Mouse (Mus musculus) heart, embryonic 12.5 days (tissue): ENCODE results near the gene Apoc1. TPM values are rescaled to one million over a fixed set of nuclear protein-coding genes. Genes with fewer than 3 reads are reported as not detected.

Experiments
- ATAC-seq: fragments of 200-750 bp; cut with Nextera tagmentation; 2 replicates; pipeline ENCODE4 v1.8.0; 2017; ENCODE audit warnings: moderate TSS enrichment, moderate library complexity; ENCODE audit not compliant: insufficient number of reproducible peaks, low FRiP score
- H3K27ac ChIP-seq: fragments of 300-500 bp; sonication (generic); 2 replicates; pipeline ENCODE4 v1.5.1; 2016; ENCODE audit warnings: mild to moderate bottlenecking, moderate library complexity; ENCODE audit not compliant: poor library complexity, severe bottlenecking
- H3K27me3 ChIP-seq: fragments of 300-500 bp; sonication (generic); replicated peaks from 2 replicates; pipeline ENCODE4 v1.6.1; 2016; ENCODE audit warnings: mild to moderate bottlenecking, moderate library complexity
- H3K36me3 ChIP-seq: fragments of 300-500 bp; sonication (generic); 2 replicates; pipeline ENCODE4 v1.6.1; 2016; ENCODE audit warnings: mild to moderate bottlenecking, moderate library complexity
- H3K4me1 ChIP-seq: fragments of 300-500 bp; sonication (generic); replicated peaks from 2 replicates; pipeline ENCODE4 v1.6.1; 2016; ENCODE audit warnings: mild to moderate bottlenecking
- H3K4me2 ChIP-seq: fragments of 300-500 bp; sonication (generic); 2 replicates; pipeline ENCODE4 v1.6.1; 2016; ENCODE audit warnings: mild to moderate bottlenecking, moderate library complexity
- H3K4me3 ChIP-seq: fragments of 300-500 bp; sonication (generic); 2 replicates; pipeline ENCODE4 v1.5.1; 2016; ENCODE audit warnings: mild to moderate bottlenecking
- H3K9ac ChIP-seq: fragments of 300-500 bp; sonication (generic); 2 replicates; pipeline ENCODE4 v1.6.1; 2016; ENCODE audit warnings: mild to moderate bottlenecking, moderate library complexity
- H3K9me3 ChIP-seq: fragments of 300-500 bp; sonication (generic); replicated peaks from 2 replicates; pipeline ENCODE4 v1.6.1; 2016; ENCODE audit warnings: mild to moderate bottlenecking, moderate library complexity
- WGBS: fragments of 180-500 bp; shearing (Covaris S2); methylation state at CpG from one replicate; pipeline ENCODE4 v1.1.7; 2016; 5-methylcytosine and 5-hydroxymethylcytosine counted together
- polyA plus RNA-seq: library from polyadenylated mRNA; unstranded; fragments of >200 nt; fragmentation: Nextera tagmentation; extraction: Ambion mirVana; gene quantifications from 2 replicates; pipeline ENCODE4 v1.2.1, GENCODE M21; 2016

Gene Apoc1
- polyA plus RNA-seq, 1 experiment from 2014 or later, result 8.9 TPM

DNA sequence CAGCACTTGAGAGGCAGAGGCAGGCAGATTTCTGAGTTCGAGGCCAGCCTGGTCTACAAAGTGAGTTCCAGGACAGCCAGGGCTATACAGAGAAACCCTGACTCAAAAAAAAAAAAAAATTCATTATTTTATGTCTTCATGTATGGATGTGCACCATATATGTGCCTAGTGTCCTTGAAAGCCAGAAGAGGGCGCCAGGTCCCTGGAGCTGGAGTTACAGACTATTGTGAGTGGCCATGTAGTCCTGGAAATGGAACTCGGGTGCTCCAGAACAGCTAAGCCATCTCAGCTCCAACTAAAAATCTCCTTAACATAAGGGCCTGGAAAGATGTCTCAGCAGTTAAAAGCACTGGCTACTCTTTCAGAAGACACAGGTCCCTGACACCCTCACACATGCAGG, 25.7 kb downstream of the Apoc1 start:
- Histone ChIP-seq H3K27ac (no peak overlapping the region), H3K27me3 (no peaks in the 10 kb centered on the region), H3K9ac (no peak overlapping the region), H3K4me1 (peaks cover 34% of the 10 kb centered on the region), H3K36me3 (peaks cover 7% of the 10 kb centered on the region; the same call in 1 of the 2 replicates), H3K4me2 (no peak overlapping the region), H3K9me3 (no peaks in the 10 kb centered on the region), H3K4me3 (no peak overlapping the region)
- 61% methylated on average over 3 of the region's 3 CpGs for WGBS
- ATAC-seq, result no peak

GRCm38 (mm10) chr7:19664955-19665841, 27.3 kb downstream of the Apoc1 start, which contains the start of gene Clptm1:
Clptm1 (minus strand) TSS chr7:19665033.
- ATAC-seq, result peak; percentile 93
- Histone ChIP-seq H3K4me1 (peaks cover 34% of the 10 kb centered on the region), H3K9me3 (no peaks in the 10 kb centered on the region), H3K27me3 (no peaks in the 10 kb centered on the region), H3K9ac (peak within 1 kb of the TSS; percentile 98), H3K27ac (peak within 1 kb of the TSS; percentile 91), H3K36me3 (peaks cover 9% of the 10 kb centered on the region; the same call in 1 of the 2 replicates), H3K4me3 (peak within 1 kb of the TSS; percentile 89), H3K4me2 (peak within 1 kb of the TSS; percentile 92)
- WGBS, result under 1% methylated on average over 60 of the region's 63 CpGs

DNA sequence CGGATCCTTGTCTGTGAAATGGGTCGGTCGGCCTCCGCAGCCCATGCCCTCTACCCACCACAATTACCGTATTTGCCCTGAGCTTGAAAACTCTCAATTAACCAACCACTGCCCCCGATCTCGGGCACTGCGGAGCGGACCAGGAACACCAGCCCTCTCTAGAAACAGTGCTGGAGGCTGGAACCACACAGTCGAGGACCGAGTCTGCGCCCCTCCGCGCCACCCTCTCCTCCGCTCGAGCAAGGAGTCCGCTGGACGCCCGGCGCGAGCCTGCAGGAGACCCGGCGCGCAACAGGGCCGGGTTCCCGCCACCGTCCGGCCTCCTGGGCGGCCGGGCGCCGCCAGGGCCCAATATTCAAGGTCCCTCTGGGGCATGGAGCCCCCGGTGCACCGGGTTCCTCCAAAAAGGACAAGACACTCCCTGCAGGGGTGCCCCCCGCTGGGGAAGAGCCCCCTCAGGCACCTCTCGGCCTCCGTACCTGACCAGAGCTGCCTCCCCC, 28.0 kb downstream of the Apoc1 start:
- peaks cover 34% of the 10 kb centered on the region for H3K4me1 ChIP-seq
- no peaks in the 10 kb centered on the region for H3K27me3 ChIP-seq
- H3K4me3 ChIP-seq, result peak overlapping the region; percentile 89
- under 1% methylated on average over 37 of the region's 37 CpGs for WGBS
- H3K4me2 ChIP-seq, result peak overlapping the region; percentile 92
- H3K9ac ChIP-seq, result peak overlapping the region; percentile 98
- H3K9me3 ChIP-seq, result no peaks in the 10 kb centered on the region
- peak; percentile 27 for ATAC-seq
- peak overlapping the region; percentile 46 for H3K27ac ChIP-seq
- peaks cover 14% of the 10 kb centered on the region; the same call in 1 of the 2 replicates for H3K36me3 ChIP-seq

- H3K9me3 ChIP-seq, result no peaks in the 10 kb centered on the region
- 14% methylated on average over 8 of the region's 8 CpGs for WGBS
- 0 out of 2 replicates have a peak overlapping the region, but pooled peaks have one; percentile 46 for H3K27ac ChIP-seq
- peak overlapping the region; percentile 98 for H3K9ac ChIP-seq
- H3K4me1 ChIP-seq, result peaks cover 29% of the 10 kb centered on the region
- ATAC-seq, result no peak
- peak overlapping the region; percentile 89 for H3K4me3 ChIP-seq
- H3K4me2 ChIP-seq, result peak overlapping the region; percentile 92
- no peaks in the 10 kb centered on the region for H3K27me3 ChIP-seq
- peaks cover 14% of the 10 kb centered on the region; the same call in 1 of the 2 replicates for H3K36me3 ChIP-seq
Observed at GRCm38 (mm10) chr7:19663940-19664339, 28.5 kb downstream of the Apoc1 start.

DNA sequence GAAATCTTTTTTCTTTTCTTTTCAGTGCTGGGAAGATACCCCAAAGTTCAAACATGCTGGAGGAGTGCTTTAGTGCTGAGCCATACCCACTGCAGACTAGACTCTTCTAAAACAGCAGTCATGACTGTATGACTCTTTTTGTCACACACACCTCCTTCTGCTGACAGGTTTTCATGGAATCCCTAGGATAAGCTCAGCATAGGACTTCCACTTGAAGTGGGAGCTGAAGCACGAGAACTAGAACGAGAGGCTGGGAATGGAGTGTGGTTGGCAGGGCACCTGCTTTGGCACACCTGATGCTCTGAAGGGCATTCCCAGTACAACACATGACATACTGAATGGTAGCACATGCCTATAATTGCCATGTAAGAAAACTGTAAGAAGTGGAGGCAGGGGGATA, 39.8 kb downstream of the Apoc1 start:
- WGBS, result 61% methylated on average over 2 of the region's 2 CpGs
- peaks cover 82% of the 10 kb centered on the region for H3K36me3 ChIP-seq

DNA sequence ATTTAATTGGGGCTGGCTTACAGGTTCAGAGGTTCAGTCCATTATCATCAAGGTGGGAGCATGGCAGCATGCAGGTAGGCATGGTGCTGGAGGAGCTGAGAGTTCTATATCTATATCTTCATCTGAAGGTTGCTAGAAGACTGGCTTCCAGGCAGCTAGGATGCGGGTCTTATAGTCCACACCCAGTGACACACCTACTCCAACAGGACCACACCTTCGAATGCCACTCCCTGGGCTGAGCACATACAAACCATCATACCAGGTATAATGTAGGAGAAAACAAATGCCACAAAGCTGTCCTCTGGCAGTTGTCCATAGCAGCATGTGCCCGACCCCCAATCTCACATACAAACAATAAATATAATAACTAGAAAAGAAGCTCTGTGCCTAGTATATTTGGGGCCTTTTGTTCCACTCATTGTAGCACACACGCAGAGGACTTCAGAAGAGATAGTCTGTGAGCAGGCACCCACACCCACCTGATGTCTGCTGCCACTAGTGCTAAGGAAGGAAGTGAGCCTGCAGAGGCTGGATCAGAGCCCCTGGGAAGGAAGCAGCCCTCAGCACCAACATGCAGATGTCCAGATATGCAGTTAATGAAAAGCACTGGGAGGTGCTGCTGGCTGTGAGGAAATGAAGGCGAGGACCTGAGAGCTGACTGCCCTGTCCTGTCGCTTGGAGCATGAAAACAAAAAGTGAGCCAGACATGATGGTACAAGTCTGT, 41.2 kb downstream of the Apoc1 start:
- no peak overlapping the region for H3K4me2 ChIP-seq
- H3K4me3 ChIP-seq, result no peak overlapping the region
- no peak overlapping the region for H3K27ac ChIP-seq
- no peak for ATAC-seq
- WGBS, result 72% methylated on average over 6 of the region's 6 CpGs
- no peaks in the 10 kb centered on the region for H3K9me3 ChIP-seq
- H3K9ac ChIP-seq, result no peak overlapping the region
- H3K27me3 ChIP-seq, result no peaks in the 10 kb centered on the region
- H3K36me3 ChIP-seq, result peaks cover 85% of the 10 kb centered on the region
- H3K4me1 ChIP-seq, result peaks cover 12% of the 10 kb centered on the region; the same call in 1 of the 2 replicates

More for the DNA sequence above, 39.8 kb downstream of the Apoc1 start:
- no peak overlapping the region for H3K27ac ChIP-seq
- H3K4me3 ChIP-seq, result no peak overlapping the region
- no peaks in the 10 kb centered on the region for H3K27me3 ChIP-seq
- no peak overlapping the region for H3K4me2 ChIP-seq
- no peaks in the 10 kb centered on the region for H3K9me3 ChIP-seq
- no peak for ATAC-seq
- no peak overlapping the region for H3K9ac ChIP-seq
- H3K4me1 ChIP-seq, result peaks cover 19% of the 10 kb centered on the region

GRCm38 (mm10) chr7:19641223-19641622, 51.2 kb downstream of the Apoc1 start:
- no peaks in the 10 kb centered on the region for H3K4me1 ChIP-seq
- no peak overlapping the region for H3K9ac ChIP-seq
- 89% methylated on average over 4 of the region's 4 CpGs for WGBS
- no peak overlapping the region for H3K4me3 ChIP-seq
- no peaks in the 10 kb centered on the region for H3K9me3 ChIP-seq
- ATAC-seq, result no peak
- H3K27ac ChIP-seq, result no peak overlapping the region
- peaks cover 97% of the 10 kb centered on the region for H3K36me3 ChIP-seq
- H3K27me3 ChIP-seq, result no peaks in the 10 kb centered on the region
- H3K4me2 ChIP-seq, result no peak overlapping the region

Other genes with a start within 250 kb of the Apoc1 start
- gene Mark4, start 233.8 kb downstream of the Apoc1 start, polyA plus RNA-seq, result 11.4 and 11.7 TPM in 2 replicates
- 2.9 and 3.1 TPM in 2 replicates for gene Exoc3l2, start 229.3 kb downstream of the Apoc1 start, polyA plus RNA-seq
- 2.4 TPM in 2 replicates for gene Bloc1s3, start 184.3 kb downstream of the Apoc1 start, polyA plus RNA-seq
- gene Trappc6a, start 184.3 kb downstream of the Apoc1 start, polyA plus RNA-seq, result 66.4 and 74.0 TPM in 2 replicates
- 0.08 TPM in 1 of 2 replicates, not detected in the other for gene Nkpd1, start 174.8 kb downstream of the Apoc1 start, polyA plus RNA-seq
- gene Ppp1r37, start 129.6 kb downstream of the Apoc1 start, polyA plus RNA-seq, result 26.2 and 26.5 TPM in 2 replicates
- gene Zfp296, start 115.4 kb downstream of the Apoc1 start, polyA plus RNA-seq, result 0.32 and 0.36 TPM in 2 replicates
- gene Gemin7, start 115.1 kb downstream of the Apoc1 start, polyA plus RNA-seq, result 118 and 121 TPM in 2 replicates
- gene Clasrp, start 88.2 kb downstream of the Apoc1 start, polyA plus RNA-seq, result 37.1 and 40.6 TPM in 2 replicates
- gene Relb, start 63.2 kb downstream of the Apoc1 start, polyA plus RNA-seq, result 4.6 and 4.7 TPM in 2 replicates
- 99.8 and 107 TPM in 2 replicates for gene Clptm1, start 27.6 kb downstream of the Apoc1 start, polyA plus RNA-seq
- 1.6 and 5.4 TPM in 2 replicates for gene Apoc2, start 14.7 kb downstream of the Apoc1 start, polyA plus RNA-seq
- gene Gm44805, start 11.2 kb downstream of the Apoc1 start, polyA plus RNA-seq, result not detected in 2 replicates
- 0.41 TPM in 1 of 2 replicates, not detected in the other for gene Apoc4, start 11.2 kb downstream of the Apoc1 start, polyA plus RNA-seq
- gene Apoe, start 6.5 kb upstream of the Apoc1 start, polyA plus RNA-seq, result 399 and 400 TPM in 2 replicates
- 160 and 166 TPM in 2 replicates for gene Tomm40, start 22.8 kb upstream of the Apoc1 start, polyA plus RNA-seq
- gene Nectin2, start 57.8 kb upstream of the Apoc1 start, polyA plus RNA-seq, result 99.1 and 101 TPM in 2 replicates
- 232 and 245 TPM in 2 replicates for gene Bcam, start 78.4 kb upstream of the Apoc1 start, polyA plus RNA-seq
- 0.27 TPM in 1 of 2 replicates, not detected in the other for gene Cblc, start 104.1 kb upstream of the Apoc1 start, polyA plus RNA-seq
- 1.4 and 1.7 TPM in 2 replicates for gene Bcl3, start 130.1 kb upstream of the Apoc1 start, polyA plus RNA-seq
- gene Gm19345, start 159.3 kb upstream of the Apoc1 start, polyA plus RNA-seq, result not detected in 2 replicates
- gene Ceacam16, start 168.6 kb upstream of the Apoc1 start, polyA plus RNA-seq, result not detected in 2 replicates
- not detected in 2 replicates for gene Ceacam19, start 195.3 kb upstream of the Apoc1 start, polyA plus RNA-seq
- gene Pvr, start 228.5 kb upstream of the Apoc1 start, polyA plus RNA-seq, result 15.7 and 16.0 TPM in 2 replicates